Mouse (Mus musculus): ENCODE measurements around the gene Col27a1.

DNA sequence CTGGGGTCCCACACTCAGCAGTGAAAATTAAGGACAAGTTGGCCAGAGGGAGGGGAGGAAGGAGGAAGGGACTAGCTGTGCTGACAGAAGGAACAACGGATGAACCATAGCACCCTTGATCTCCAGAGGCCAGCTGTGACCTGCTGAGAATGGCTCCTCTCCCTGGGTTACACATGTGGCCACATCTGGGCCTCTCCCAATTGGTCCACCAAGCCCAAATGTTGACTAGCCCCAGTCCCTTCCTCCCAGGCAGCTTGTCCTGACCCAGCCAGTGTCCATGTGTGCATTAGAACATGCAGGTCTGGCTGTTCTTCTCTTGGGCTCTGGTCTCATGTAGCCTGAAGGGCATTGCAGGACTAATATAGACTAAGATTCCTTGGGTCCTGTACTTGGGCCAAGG is 62.8 kb downstream of the Col27a1 start:
- no peak for TF ChIP-seq CTCF (IDR thresholded peaks at IDR 0.05; ENCODE audit: low read depth, low read length)
- no peak for TF ChIP-seq POLR2A (IDR thresholded peaks at IDR 0.05; ENCODE audit: borderline replicate concordance, low read depth, low read length)
